Mouse (Mus musculus) hindbrain, postnatal 0 days (tissue): ENCODE measurements around the gene Ppp1r3c. TPM values are rescaled to one million over a fixed set of nuclear protein-coding genes. Genes with fewer than 3 reads are reported as not detected.
A peak's percentile ranks its signal among the peaks of the same experiment; 100 is the strongest.

Source experiments
- ATAC-seq: fragments of 200-750 bp; cut with Nextera tagmentation; 2 replicates; pipeline ENCODE4 v1.8.0; 2017; ENCODE audit warnings: mild to moderate bottlenecking, moderate TSS enrichment, moderate library complexity
- DNase-seq: peaks from one replicate; pipeline ENCODE4 v3.0.0-alpha.2; 2015; ENCODE audit warnings: low spot score
- H3K27ac ChIP-seq: fragments of 300-500 bp; sonication (generic); 2 replicates; pipeline ENCODE4 v1.5.1; 2014; ENCODE audit warnings: mild to moderate bottlenecking
- H3K27me3 ChIP-seq: fragments of 300-500 bp; sonication (generic); 2 replicates; pipeline ENCODE4 v1.6.1; 2014; ENCODE audit warnings: low read length, mixed read lengths; ENCODE audit not compliant: insufficient read depth
- H3K36me3 ChIP-seq: fragments of 300-500 bp; sonication (generic); 2 replicates; pipeline ENCODE4 v1.6.1; 2014; ENCODE audit warnings: low read length, mixed read lengths; ENCODE audit not compliant: insufficient read depth
- H3K4me1 ChIP-seq: fragments of 300-500 bp; sonication (generic); 2 replicates; pipeline ENCODE4 v1.6.1; 2014; ENCODE audit warnings: antibody characterized with exemption, low read length, mixed read lengths; ENCODE audit not compliant: insufficient read depth
- H3K4me2 ChIP-seq: fragments of 300-500 bp; sonication (generic); 2 replicates; pipeline ENCODE4 v1.6.1; 2014; ENCODE audit warnings: low read depth, mild to moderate bottlenecking, low read length, moderate library complexity, mixed read lengths
- H3K4me3 ChIP-seq: fragments of 300-500 bp; sonication (generic); 2 replicates; pipeline ENCODE4 v1.5.1; 2014; ENCODE audit warnings: low read length
- H3K9ac ChIP-seq: fragments of 300-500 bp; sonication (generic); replicated peaks from 2 replicates; pipeline ENCODE4 v1.6.1; 2014; ENCODE audit warnings: mild to moderate bottlenecking, low read length, moderate library complexity, mixed read lengths
- H3K9me3 ChIP-seq: fragments of 300-500 bp; sonication (generic); 2 replicates; pipeline ENCODE4 v1.6.1; 2016; ENCODE audit warnings: low read length, mixed read lengths
- CTCF ChIP-seq: IDR thresholded peaks from 2 replicates; pipeline ENCODE4 v1.5.1; 2016; ENCODE audit warnings: antibody characterized with exemption, control low read depth, low read depth
- WGBS: fragments of 180-500 bp; shearing (Covaris S2); extraction: QIAGEN DNeasy Blood & Tissue Kit; methylation state at CpG from one replicate; pipeline ENCODE4 v1.1.7; 2014; 5-methylcytosine and 5-hydroxymethylcytosine counted together
- polyA plus RNA-seq: library from polyadenylated mRNA; unstranded; fragments of >200 nt; fragmentation: Nextera tagmentation; extraction: Ambion mirVana; gene quantifications from 2 replicates; pipeline ENCODE4 v1.2.1, GENCODE M21; 2015
- total RNA-seq: library from RNA; depleted of rRNA; stranded (reverse); fragments of >200 nt; gene quantifications from 2 replicates; pipeline ENCODE4 v1.2.3, GENCODE M21; 2014

Gene Ppp1r3c
- total and polyA plus RNA-seq, 2 experiments from 2014 or later, result 12.9 to 33.6 TPM

DNA sequence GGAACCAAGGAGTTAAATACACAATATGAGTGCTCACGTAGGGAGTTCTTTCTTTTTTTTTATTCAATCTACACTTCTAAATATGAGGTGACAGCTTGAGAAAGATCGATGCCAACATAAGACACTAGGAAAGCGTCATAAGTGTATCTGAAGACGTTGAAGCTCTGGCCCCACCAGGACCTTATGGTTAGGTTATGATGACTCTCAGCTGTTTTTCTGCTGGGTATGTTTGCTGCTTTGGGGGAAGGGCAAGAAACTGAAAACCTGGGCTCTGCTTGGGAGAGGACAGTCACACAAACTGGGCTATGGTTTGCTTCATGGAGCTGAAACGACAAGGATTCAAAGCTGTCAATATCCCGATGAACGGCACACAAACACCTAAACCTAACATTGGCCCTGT is 11.5 kb downstream of the Ppp1r3c start:
- Histone ChIP-seq H3K36me3 (no peaks in the 10 kb centered on the region), H3K27ac (no peak overlapping the region), H3K4me2 (no peak overlapping the region), H3K4me1 (no peaks in the 10 kb centered on the region), H3K9me3 (no peaks in the 10 kb centered on the region), H3K9ac (no peak overlapping the region), H3K4me3 (no peak overlapping the region), H3K27me3 (no peaks in the 10 kb centered on the region)
- DNase-seq, result no peak
- TF ChIP-seq CTCF, result no peak
- ATAC-seq, result no peak
- WGBS, result 84% methylated on average over 7 of the region's 7 CpGs

DNA sequence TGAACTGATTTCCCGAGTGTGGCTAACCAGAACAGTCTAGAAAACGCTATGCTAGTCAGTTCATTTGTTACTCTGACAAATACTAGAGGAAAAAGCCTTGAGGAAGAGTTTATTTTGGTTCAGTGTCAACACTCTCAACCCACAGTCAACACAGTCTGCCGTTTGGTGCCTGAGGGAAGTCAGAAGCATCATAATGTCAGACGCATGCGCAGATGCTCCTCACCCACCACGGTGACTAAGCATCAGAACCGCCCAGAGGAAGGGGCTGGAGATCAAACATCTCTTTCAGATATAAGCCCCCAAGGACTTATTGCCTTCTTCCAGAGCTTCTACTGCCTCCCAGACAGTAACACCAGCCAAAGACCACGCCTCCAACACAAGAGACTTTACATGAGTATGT is 15.3 kb downstream of the Ppp1r3c start:
- H3K4me1 ChIP-seq, result no peaks in the 10 kb centered on the region
- peak; percentile 41 for DNase-seq
- H3K4me3 ChIP-seq, result no peak overlapping the region
- H3K9me3 ChIP-seq, result no peaks in the 10 kb centered on the region
- no peak overlapping the region for H3K4me2 ChIP-seq
- no peak overlapping the region for H3K27ac ChIP-seq
- no peak overlapping the region for H3K9ac ChIP-seq
- no peaks in the 10 kb centered on the region for H3K36me3 ChIP-seq
- 70% methylated on average over 8 of the region's 8 CpGs for WGBS
- ATAC-seq, result no peak; the same call in 1 of the 2 replicates
- H3K27me3 ChIP-seq, result no peaks in the 10 kb centered on the region
- no peak for TF ChIP-seq CTCF

DNA sequence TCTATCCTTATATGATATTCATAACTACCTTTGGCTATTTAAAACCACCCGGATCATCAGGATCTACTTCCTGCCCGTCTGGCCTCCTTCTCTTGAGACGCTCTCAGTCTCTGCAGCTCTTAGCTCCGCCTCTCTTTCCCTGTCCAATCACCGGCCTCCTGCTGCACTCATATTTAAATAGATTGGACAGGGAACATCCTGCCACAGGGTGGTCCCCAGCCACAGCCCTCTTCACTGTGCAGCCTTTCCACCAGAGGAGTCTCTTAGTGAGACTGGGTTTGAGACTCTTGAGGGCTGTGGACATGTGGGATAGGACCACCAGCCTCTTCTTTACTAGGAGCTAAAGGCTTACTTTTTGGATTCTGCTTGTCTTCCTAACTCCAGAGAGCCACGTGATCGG is 20.2 kb downstream of the Ppp1r3c start:
- ATAC-seq, result no peak
- no peak overlapping the region for H3K9ac ChIP-seq
- TF ChIP-seq CTCF, result no peak
- H3K27ac ChIP-seq, result no peak overlapping the region
- H3K4me1 ChIP-seq, result no peaks in the 10 kb centered on the region
- WGBS, result 75% methylated on average over 7 of the region's 7 CpGs
- no peak overlapping the region for H3K4me3 ChIP-seq
- no peak overlapping the region for H3K4me2 ChIP-seq
- DNase-seq, result no peak
- no peaks in the 10 kb centered on the region for H3K27me3 ChIP-seq
- no peaks in the 10 kb centered on the region for H3K9me3 ChIP-seq
- H3K36me3 ChIP-seq, result no peaks in the 10 kb centered on the region

DNA sequence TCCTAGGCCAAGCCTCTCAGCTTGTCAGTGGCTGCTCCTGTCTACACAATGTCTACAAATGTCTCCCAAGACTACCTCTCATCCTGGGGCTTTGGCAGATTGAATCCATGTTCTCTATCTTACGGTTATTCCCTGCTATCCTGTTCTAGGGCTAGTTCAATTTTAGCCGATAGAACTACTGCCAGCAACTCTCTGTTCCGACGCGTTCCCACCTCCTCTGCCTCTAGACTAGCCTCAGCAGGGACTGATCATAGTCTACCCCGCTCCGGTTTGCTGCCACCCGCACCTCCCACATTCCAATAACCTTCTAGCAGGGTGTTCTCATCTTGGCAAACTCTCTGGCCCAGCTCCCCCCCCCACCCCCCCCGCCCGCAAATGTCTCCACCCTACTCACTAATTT is 20.9 kb downstream of the Ppp1r3c start:
- no peak for TF ChIP-seq CTCF
- no peaks in the 10 kb centered on the region for H3K36me3 ChIP-seq
- 96% methylated on average over 10 of the region's 10 CpGs for WGBS

DNA sequence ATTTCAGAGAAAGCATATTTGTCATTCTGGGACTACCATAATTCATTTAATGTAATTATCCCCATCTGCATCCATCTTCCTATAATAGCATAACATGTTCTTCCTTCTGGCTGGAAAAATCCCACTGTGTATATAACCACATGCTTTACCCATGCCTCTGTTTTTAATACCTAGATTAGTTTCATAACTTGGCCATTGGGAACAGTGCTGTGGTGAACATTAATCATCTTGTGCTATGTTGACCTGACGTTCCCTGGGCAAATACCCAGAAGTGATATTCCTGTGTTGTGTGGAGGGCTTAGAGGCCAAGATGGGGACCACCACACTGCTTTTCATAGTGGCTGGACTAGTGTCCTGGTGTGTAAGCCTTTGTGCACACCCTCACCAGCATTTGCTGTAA is 22.0 kb downstream of the Ppp1r3c start:
- WGBS, result 72% methylated on average over 1 of the region's 1 CpGs
- Histone ChIP-seq H3K9me3 (peaks cover 4% of the 10 kb centered on the region; the same call in 1 of the 2 replicates), H3K36me3 (no peaks in the 10 kb centered on the region)

More for the DNA sequence above, 20.9 kb downstream of the Ppp1r3c start:
- H3K27me3 ChIP-seq, result no peaks in the 10 kb centered on the region
- ATAC-seq (no peak), DNase-seq (no peak)
- no peak overlapping the region for H3K4me3 ChIP-seq
- no peaks in the 10 kb centered on the region for H3K9me3 ChIP-seq
- H3K4me1 ChIP-seq, result no peaks in the 10 kb centered on the region
- H3K9ac ChIP-seq, result no peak overlapping the region
- H3K4me2 ChIP-seq, result no peak overlapping the region
- no peak overlapping the region for H3K27ac ChIP-seq

DNA sequence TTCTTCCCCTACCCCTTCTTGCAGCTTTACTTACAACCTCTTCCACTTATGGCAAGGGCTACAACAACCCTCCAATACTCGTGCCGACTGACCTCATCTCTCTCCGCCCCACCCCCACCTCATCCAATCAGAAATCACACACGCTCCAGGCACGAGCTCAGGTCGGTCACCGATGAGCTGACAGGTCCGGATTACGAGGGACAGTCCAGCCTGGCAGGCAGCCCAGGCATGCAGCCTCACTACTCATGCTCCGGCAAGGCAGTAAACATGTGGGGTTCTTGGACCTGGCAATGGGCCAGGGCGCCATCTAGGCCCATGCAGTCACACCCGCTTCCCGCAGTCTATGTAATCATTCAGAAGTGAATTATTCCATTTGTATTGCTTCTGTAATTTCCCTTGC is 23.4 kb downstream of the Ppp1r3c start:
- DNase-seq (peak; percentile 24), ATAC-seq (peak; percentile 63; the same call in 1 of the 2 replicates)
- Histone ChIP-seq H3K9ac (no peak overlapping the region), H3K4me1 (no peaks in the 10 kb centered on the region), H3K4me2 (no peak overlapping the region), H3K36me3 (no peaks in the 10 kb centered on the region), H3K4me3 (no peak overlapping the region), H3K27me3 (no peaks in the 10 kb centered on the region), H3K9me3 (peaks cover 4% of the 10 kb centered on the region; the same call in 1 of the 2 replicates), H3K27ac (no peak overlapping the region)
- WGBS, result 50% methylated on average over 13 of the region's 13 CpGs
- TF ChIP-seq CTCF, result no peak

More for the DNA sequence above, 22.0 kb downstream of the Ppp1r3c start:
- no peaks in the 10 kb centered on the region for H3K4me1 ChIP-seq
- no peaks in the 10 kb centered on the region for H3K27me3 ChIP-seq
- ATAC-seq (no peak), DNase-seq (no peak)
- H3K9ac ChIP-seq, result no peak overlapping the region
- no peak overlapping the region for H3K4me3 ChIP-seq
- no peak for TF ChIP-seq CTCF
- no peak overlapping the region for H3K27ac ChIP-seq
- H3K4me2 ChIP-seq, result no peak overlapping the region

DNA sequence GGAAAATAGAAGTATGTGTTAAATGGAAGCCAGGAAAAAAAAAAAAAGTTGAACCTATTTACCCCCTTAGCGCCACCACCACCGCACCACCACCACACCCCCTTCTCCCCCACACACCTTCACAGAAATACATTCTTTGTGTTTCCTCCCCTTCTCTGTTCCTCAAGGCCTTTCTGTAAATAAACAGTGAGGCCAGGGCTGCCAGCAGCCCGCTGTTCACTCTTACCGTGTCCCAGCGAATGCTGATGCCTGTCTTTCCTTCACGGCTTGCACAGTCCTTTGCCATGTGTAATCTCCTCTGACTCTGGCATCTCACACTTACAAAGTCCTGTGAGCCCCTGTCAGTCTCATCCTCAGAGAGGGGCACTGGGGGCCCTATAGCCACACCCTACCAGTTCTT is 30.3 kb downstream of the Ppp1r3c start:
- peak overlapping the region; percentile 66; the same call in 1 of the 2 replicates for H3K27ac ChIP-seq
- H3K4me1 ChIP-seq, result peaks cover 5% of the 10 kb centered on the region; the same call in 1 of the 2 replicates
- no peak overlapping the region for H3K9ac ChIP-seq
- H3K27me3 ChIP-seq, result no peaks in the 10 kb centered on the region
- WGBS, result 49% methylated on average over 6 of the region's 6 CpGs
- H3K4me3 ChIP-seq, result no peak overlapping the region
- H3K36me3 ChIP-seq, result no peaks in the 10 kb centered on the region
- peak overlapping the region; percentile 28 for H3K4me2 ChIP-seq
- TF ChIP-seq CTCF, result no peak
- peaks cover 4% of the 10 kb centered on the region; the same call in 1 of the 2 replicates for H3K9me3 ChIP-seq
- no peak for ATAC-seq
- DNase-seq, result no peak
